7 mouse cellular contexts compared by ENCODE assay signal in the genomic region with DNA sequence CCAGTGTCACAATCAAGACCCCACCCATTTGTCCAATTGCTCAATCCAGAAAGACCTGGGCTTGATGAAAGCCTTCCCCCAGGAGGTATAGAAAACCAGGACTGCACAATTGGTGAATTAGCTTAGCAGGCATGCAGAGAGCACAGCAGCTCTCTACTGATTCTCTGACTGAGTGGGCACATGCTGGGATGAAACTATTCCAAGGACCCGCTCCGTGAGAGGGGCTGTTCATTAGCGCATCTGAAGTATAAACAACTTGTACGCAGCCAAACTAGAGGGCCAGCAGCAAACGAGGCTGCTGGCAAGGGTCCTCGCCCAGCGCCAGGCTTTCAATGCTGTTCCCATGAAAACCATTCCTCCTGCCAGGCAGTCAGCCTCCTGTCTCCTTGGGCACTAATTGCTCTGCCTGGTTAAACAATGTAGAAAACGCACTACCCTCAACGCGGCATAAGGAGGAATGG.
DNase-seq lines count a peak whose midpoint lies in the region; ATAC-seq and TF ChIP-seq lines count a peak whose summit lies in the region.

No protein-coding gene starts in this region.

- 38% methylated on average over 10 of the region's 10 CpGs for WGBS in neural tube, embryonic 14.5 days

- H3K4me3 ChIP-seq in layer of hippocampus, adult 2 months = peak overlapping the region; percentile 33
- H3K4me3 ChIP-seq in neural tube, embryonic 14.5 days (ENCODE audit: low read depth, low read length) = no peak overlapping the region

- no peaks in the 10 kb centered on the region for H3K27me3 ChIP-seq in neural tube, embryonic 14.5 days (ENCODE audit: control insufficient read depth, insufficient read depth, low read length)

- H3K4me2 ChIP-seq in neural tube, embryonic 14.5 days (ENCODE audit: low read depth, low read length) = no peak overlapping the region

- 0 out of 2 replicates have a peak, but pooled peaks cover 6% of the 10 kb centered on the region for H3K4me1 ChIP-seq in neural tube, embryonic 14.5 days (ENCODE audit: control insufficient read depth, insufficient read depth, low read length)

- H3K27ac ChIP-seq in layer of hippocampus, adult 2 months = no peak overlapping the region; the same call in 1 of the 2 replicates
- no peak overlapping the region; the same call in 1 of the 2 replicates for H3K27ac ChIP-seq in neural tube, embryonic 14.5 days (ENCODE audit: low read depth, low read length)

- H3K36me3 ChIP-seq in neural tube, embryonic 14.5 days (ENCODE audit: control insufficient read depth, insufficient read depth, low read length) = no peaks in the 10 kb centered on the region

- no peaks in the 10 kb centered on the region for H3K9me3 ChIP-seq in neural tube, embryonic 14.5 days (ENCODE audit: control insufficient read depth, low read length)

- no peak overlapping the region for H3K9ac ChIP-seq in neural tube, embryonic 14.5 days (replicated peaks; ENCODE audit: low read depth, low read length)

- peak; percentile 24; the same call in 1 of the 2 replicates for TF ChIP-seq CTCF in layer of hippocampus, adult 2 months (conservative IDR thresholded peaks at IDR 0.05)

- peak; percentile 86 for ATAC-seq in neural tube, embryonic 14.5 days (ENCODE audit: low read depth)
- no peak for ATAC-seq in activated CD4-positive, CD25-positive, alpha-beta regulatory T cell, adult 4 months

- peak; percentile 46 for DNase-seq in ES-CJ7 (ENCODE audit: low read depth, low spot score)
- peak; percentile 42 for DNase-seq in brain, adult 2 months (ENCODE audit: low read depth, low spot score)
- DNase-seq in layer of hippocampus, adult 2 months (ENCODE audit: low spot score in 2 of 2) = peak; percentile 39 to 70
- no peak for DNase-seq in embryo, embryonic 9.5 days (ENCODE audit: extremely low spot score)
- no peak for DNase-seq in urinary bladder, postnatal 36 days (ENCODE audit: low spot score in 2 of 2)

Comparison
In these comparisons a context has a peak if more than half of its experiments do, and no peak if none do; other contexts are left out.
1. DNase-seq: peak in ES-CJ7 (single experiment), brain, adult 2 months (single experiment) and layer of hippocampus, adult 2 months (2 of 2); none in embryo, embryonic 9.5 days (single experiment) and urinary bladder, postnatal 36 days (0 of 2).